Mouse (Mus musculus) liver, postnatal 0 days (tissue): ENCODE data around the gene Dnaja3.

ENCODE experiments used
- CTCF ChIP-seq: sonication (generic); IDR thresholded peaks from 2 replicates; pipeline ENCODE4 v1.5.1; 2016; ENCODE audit warnings: antibody characterized with exemption, low read depth
- EP300 ChIP-seq: IDR thresholded peaks from 2 replicates; pipeline ENCODE4 v1.6.1; 2016; ENCODE audit warnings: antibody characterized with exemption, low read depth, mild to moderate bottlenecking

DNA sequence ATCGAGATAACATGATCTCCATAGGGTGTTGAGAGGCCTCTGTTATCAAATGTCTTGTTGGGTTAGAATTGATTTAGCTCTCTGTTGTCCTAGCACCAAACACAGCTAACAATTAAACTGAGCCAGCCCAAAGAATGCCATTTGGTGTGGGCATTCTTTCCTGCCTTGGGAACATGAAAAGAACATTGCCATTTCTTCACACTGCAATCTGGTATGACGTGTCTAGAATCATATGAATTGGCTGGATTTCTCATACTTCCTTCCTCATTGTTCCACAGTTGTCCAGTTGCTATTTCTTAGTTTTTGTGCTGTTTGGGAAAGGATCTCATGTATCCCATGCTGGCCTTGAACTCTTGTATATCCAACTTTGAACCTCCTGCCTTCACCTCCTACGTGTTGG, 114.3 kb downstream of the Dnaja3 start:
- no peak for TF ChIP-seq CTCF
- TF ChIP-seq EP300 = no peak
